Mouse (Mus musculus) cerebellum, adult 2 months (tissue): ENCODE data around the gene Parp9. TPM values are rescaled to one million over a fixed set of nuclear protein-coding genes. Genes with fewer than 3 reads are reported as not detected.
"Not testable (repeated sequence)": the region's sequence is repeated elsewhere in the genome, so short reads cannot be mapped to it uniquely, and the experiment has no call there.

Source experiments
- DNase-seq, 2 experiments: peaks; one replicate each; pipeline ENCODE4 v3.0.0; 2021
- H3K27ac ChIP-seq: fragments of 200-500 bp; 2 replicates; pipeline ENCODE4 v1.5.1; 2012; ENCODE audit warnings: low read length, control low read depth, inconsistent platforms; ENCODE audit not compliant: insufficient read depth
- H3K27me3 ChIP-seq: fragments of 200-500 bp; 2 replicates; pipeline ENCODE4 v1.6.1; 2012; ENCODE audit warnings: inconsistent platforms, mild to moderate bottlenecking, low read length, moderate library complexity; ENCODE audit not compliant: control insufficient read depth, insufficient read depth
- H3K4me1 ChIP-seq: fragments of 200-500 bp; 2 replicates; pipeline ENCODE4 v1.6.1; 2011; ENCODE audit warnings: low read length; ENCODE audit not compliant: control insufficient read depth, insufficient read depth
- H3K4me3 ChIP-seq: fragments of 200-500 bp; replicated peaks from 2 replicates; pipeline ENCODE3; 2011; ENCODE audit warnings: mild to moderate bottlenecking, low read depth, low read length, control low read depth; ENCODE audit not compliant: insufficient read depth
- CTCF ChIP-seq: fragments of 200-500 bp; IDR thresholded peaks from 2 replicates; pipeline ENCODE4 v1.5.1; 2011; ENCODE audit warnings: low read depth, mild to moderate bottlenecking, control low read depth, low read length, moderate library complexity, borderline replicate concordance; ENCODE audit not compliant: insufficient read depth
- POLR2A ChIP-seq: fragments of 200-500 bp; IDR thresholded peaks from 2 replicates; pipeline ENCODE4 v1.6.1; 2011; ENCODE audit warnings: low read length, control low read depth, borderline replicate concordance; ENCODE audit not compliant: insufficient read depth
- WGBS: fragments of 180-500 bp; shearing (Covaris S2); methylation state at CpG from one replicate; pipeline ENCODE4 v1.1.7; 2018; 5-methylcytosine and 5-hydroxymethylcytosine counted together
- polyA plus RNA-seq: library from polyadenylated mRNA; depleted of rRNA; stranded (reverse); fragments of >200 nt; gene quantifications from 2 replicates; pipeline ENCODE4 v1.2.3, GENCODE M21; 2012

The Parp9 gene
- polyA plus RNA-seq, 1 experiment, result 2.6 TPM

DNA sequence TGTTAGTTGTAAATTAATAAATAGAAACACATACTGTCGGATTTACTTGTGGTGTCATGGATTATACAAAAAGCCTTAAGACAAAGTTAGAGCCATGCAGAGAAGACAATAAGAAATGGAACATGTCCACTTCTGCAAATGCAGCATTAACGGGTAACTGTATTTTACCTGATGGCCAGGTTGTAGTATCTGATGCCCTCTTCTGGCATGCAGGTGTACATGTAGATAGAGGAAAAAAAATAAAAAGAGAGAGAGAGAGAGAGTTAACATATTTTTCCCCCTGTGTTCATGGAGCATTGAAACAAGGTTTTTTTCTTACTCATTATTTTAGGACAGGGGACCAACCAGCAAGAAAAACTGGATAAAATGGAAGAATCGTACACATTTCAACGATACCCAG lies 29.0 kb downstream of the Parp9 start:
- Histone ChIP-seq H3K4me3 (no peak overlapping the region), H3K27ac (no peak overlapping the region), H3K4me1 (no peaks in the 10 kb centered on the region), H3K27me3 (no peaks in the 10 kb centered on the region; the same call in 1 of the 2 replicates)
- DNase-seq, result no peak
- 86% methylated on average over 4 of the region's 4 CpGs for WGBS
- TF ChIP-seq CTCF, result no peak
- no peak for TF ChIP-seq POLR2A

DNA sequence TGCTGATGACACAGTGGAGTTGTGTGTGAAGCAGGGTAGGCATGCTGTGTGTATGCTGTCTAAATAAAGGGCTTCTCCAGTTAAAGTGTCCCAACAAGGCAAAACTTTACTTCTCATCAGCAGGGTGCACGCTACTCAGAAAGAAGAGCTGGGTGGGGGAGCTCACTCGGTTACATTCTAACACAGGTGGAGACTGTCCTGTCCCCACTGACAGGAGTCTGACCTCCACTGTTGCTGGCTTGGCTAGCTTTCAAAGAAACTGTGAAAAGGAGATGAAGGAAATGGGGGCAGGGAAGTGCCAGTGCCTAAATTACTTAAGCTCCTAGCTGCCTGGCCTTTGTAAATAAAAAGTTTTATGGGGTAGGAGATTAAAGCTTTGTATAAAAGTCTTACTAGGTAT lies 29.9 kb downstream of the Parp9 start:
- no peak for DNase-seq
- no peak overlapping the region for H3K4me3 ChIP-seq
- no peaks in the 10 kb centered on the region for H3K4me1 ChIP-seq
- H3K27me3 ChIP-seq, result no peaks in the 10 kb centered on the region; the same call in 1 of the 2 replicates
- 56% methylated on average over 2 of the region's 2 CpGs for WGBS
- TF ChIP-seq POLR2A (no peak), CTCF (no peak)
- H3K27ac ChIP-seq, result no peak overlapping the region

DNA sequence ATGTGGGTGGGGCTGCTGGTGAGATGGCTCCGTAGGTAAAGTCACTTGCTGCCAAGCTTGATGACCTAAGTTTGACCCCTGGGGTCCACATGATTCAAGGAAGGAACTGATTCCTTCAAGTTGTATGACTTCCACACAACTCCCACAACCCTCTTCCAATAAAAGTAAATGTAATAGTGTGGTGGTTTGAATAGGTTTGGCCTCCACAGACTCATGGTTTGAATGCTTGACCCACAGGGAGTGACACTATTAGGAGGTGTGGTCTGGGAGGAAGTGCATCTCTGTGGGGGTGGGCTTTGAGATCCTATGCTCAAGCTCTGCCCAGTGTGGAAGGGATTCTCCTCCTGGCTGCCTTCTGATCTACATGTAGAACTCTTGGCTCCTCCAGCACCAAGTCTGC lies 35.8 kb downstream of the Parp9 start:
- H3K4me1 ChIP-seq, result no peaks in the 10 kb centered on the region
- no peaks in the 10 kb centered on the region for H3K27me3 ChIP-seq
- no peak for TF ChIP-seq CTCF
- no peak for TF ChIP-seq POLR2A
- no peak overlapping the region for H3K27ac ChIP-seq
- no peak for DNase-seq
- WGBS, result 39% methylated on average over 1 of the region's 1 CpGs
- H3K4me3 ChIP-seq, result no peak overlapping the region

DNA sequence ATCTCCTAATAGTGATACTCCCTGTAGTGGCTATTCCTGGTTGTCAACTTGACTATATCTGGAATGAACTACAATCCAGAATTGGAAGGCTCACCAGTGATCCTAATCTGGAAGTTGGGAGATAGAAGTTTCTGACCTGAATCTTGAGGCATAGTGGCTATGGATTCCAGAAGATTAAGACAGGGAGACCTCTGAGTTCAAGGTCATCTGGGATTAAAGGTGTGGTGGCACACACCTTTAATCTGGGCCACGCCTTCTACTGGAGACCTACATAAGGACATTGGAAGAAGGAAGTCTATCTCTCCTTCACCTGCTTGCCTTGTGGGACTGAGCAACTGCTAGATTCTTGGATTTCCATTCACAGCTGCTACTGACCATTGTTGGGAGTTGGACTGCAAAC lies 40.2 kb downstream of the Parp9 start, which contains the start of gene Kpna1:
Kpna1 (plus strand) TSS at position 301 of the 400 bp plus-strand sequence.
- not testable (repeated sequence) for DNase-seq, H3K27me3 ChIP-seq, H3K27ac ChIP-seq, H3K4me1 ChIP-seq, H3K4me3 ChIP-seq
- 95% methylated on average over 1 of the region's 1 CpGs for WGBS

DNA sequence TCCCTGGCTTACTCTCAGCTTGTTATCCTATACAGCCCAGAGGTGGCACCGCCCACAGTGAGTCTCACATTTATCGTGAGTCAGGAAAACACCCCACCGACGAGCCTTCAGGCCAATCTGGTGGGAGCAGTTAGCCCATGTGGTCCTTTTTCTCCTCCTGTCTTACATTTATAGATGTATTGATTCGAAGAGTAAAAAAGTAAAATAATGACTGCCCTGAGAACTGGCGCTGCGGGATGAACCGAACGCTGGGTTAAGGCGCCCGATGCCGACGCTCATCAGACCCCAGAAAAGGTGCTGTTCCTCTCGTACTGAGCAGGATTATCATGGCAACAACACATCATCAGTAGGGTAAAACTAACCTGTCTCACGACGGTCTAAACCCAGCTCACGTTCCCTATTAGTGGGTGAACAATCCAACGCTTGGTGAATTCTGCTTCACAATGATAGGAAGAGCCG lies 43.1 kb downstream of the Parp9 start:
- Histone ChIP-seq H3K4me3 (no peak overlapping the region), H3K27ac (no peak overlapping the region), H3K27me3 (0 out of 2 replicates have a peak, but pooled peaks cover 2% of the 10 kb centered on the region), H3K4me1 (no peaks in the 10 kb centered on the region; the same call in 1 of the 2 replicates)
- TF ChIP-seq CTCF (no peak), POLR2A (no peak)
- WGBS, result 58% methylated on average over 19 of the region's 19 CpGs
- DNase-seq, result peak; percentile 99 to 100

DNA sequence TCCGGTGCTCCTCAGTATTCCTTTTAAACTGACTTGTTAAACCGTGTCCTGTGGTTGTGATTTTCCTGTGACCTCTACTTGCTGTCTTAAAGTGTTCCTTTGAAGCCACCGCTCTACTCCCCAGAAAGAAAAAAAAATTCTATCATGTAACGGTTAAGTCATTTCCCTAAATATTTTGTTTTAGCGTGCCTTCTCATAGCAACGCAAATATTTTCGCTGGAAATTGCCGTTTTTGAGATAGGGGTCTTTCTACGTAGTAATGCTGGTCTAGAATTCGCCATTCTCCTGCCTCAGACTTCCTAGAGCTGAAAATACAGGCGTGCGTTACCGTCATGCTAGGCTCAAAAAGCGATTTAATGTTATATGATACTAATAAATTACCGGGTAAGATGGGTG lies 44.2 kb downstream of the Parp9 start:
- Histone ChIP-seq H3K27me3 (0 out of 2 replicates have a peak, but pooled peaks cover 2% of the 10 kb centered on the region), H3K4me1 (no peaks in the 10 kb centered on the region; the same call in 1 of the 2 replicates), H3K4me3 (peak overlapping the region; percentile 66), H3K27ac (no peak overlapping the region; the same call in 1 of the 2 replicates)
- 2% methylated on average over 15 of the region's 15 CpGs for WGBS
- DNase-seq, result no peak
- TF ChIP-seq CTCF, result no peak
- TF ChIP-seq POLR2A, result no peak

DNA sequence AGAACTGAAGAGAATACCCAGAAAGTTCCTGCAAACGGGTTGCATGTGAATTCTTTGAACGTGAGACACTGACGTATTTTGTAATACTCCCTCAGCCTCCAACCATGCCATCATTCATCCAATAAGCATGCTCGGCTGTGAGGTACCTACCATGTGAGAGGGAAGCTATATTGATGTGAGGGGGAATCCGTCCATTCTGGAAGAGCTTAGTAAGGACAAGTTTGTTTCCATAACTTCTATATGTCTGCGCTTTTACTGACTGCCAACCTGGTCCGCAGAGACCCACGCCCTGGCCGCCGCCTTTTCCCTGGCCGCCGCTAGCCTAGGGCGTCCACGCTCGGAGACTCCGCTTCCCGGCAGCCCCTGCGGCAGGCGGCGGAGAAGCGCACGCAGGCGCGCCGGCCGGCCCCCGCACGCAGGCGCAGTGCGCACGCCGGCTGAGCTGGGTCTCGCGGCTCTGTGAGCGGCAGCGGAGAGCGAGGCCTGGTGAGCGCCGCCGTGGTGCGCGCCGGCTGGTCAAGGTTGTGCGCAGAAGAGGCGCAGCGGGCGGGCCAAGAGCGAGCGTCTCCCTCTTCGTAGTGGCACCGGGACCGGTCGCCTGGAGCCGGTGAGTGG lies 44.7 kb downstream of the Parp9 start:
- Histone ChIP-seq H3K27me3 (0 out of 2 replicates have a peak, but pooled peaks cover 2% of the 10 kb centered on the region), H3K4me1 (peaks cover 3% of the 10 kb centered on the region; the same call in 1 of the 2 replicates), H3K4me3 (peak overlapping the region; percentile 66), H3K27ac (peak overlapping the region; percentile 83)
- peak; percentile 93 to 94 for DNase-seq
- no peak for TF ChIP-seq CTCF
- TF ChIP-seq POLR2A, result peak; percentile 85
- under 1% methylated on average over 54 of the region's 54 CpGs for WGBS

DNA sequence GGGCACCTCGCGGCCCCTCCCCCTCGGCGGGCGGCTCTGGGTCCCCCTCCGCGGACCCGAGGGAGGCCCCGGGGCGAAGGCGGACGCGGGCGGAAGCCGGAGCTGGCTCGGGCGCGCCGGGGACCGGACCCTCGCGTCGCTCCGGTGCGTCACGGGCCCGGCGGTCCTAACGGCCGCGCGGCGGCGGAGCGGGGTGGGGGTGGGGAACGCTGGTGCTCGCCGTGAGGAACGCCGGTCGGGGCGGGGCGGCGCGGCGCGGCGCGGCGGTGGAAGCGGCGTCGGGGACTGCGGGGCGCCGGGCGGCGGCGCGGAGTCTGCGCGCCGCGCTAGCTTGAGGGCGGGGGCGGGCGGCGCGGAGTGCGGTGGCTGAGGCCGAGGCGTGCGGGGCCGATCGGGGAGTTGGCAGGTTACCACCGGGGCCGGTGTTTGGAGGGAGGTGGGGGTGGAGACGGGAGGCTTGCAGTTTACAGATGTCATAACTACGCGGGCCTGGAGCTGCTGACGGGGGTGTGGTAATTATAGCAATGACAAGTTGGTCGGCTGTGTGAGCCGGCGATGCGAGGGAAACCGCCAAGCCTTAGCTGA lies 45.3 kb downstream of the Parp9 start:
- H3K27ac ChIP-seq, result peak overlapping the region; percentile 83
- TF ChIP-seq POLR2A, result no peak
- TF ChIP-seq CTCF, result no peak
- under 1% methylated on average over 83 of the region's 86 CpGs for WGBS
- H3K4me3 ChIP-seq, result peak overlapping the region; percentile 71
- peak; percentile 76 to 80 for DNase-seq
- H3K4me1 ChIP-seq, result peaks cover 3% of the 10 kb centered on the region; the same call in 1 of the 2 replicates
- H3K27me3 ChIP-seq, result 0 out of 2 replicates have a peak, but pooled peaks cover 2% of the 10 kb centered on the region

DNA sequence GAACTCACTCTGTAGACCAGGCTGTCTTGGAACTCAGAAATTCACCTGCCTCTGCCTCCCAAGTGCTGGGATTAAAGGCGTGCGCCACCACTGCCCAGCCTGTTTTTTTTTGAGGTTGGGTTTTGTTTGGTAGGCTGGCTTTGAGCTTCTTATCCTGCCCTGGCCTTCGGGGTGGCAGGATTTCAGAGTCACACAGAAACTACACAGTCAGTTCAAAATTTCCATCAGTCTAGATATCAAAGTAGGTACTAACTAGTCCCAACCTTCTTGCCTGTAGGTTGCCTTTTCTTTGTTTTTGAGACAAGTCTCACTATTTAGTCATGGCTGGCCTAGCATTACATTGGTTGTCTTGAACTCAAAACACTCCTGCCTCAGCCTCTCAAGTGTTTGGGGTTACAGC lies 46.2 kb downstream of the Parp9 start:
- 0 out of 2 replicates have a peak, but pooled peaks cover 2% of the 10 kb centered on the region for H3K27me3 ChIP-seq
- no peak overlapping the region for H3K27ac ChIP-seq
- no peak for DNase-seq
- peak overlapping the region; percentile 1 for H3K4me3 ChIP-seq
- peaks cover 3% of the 10 kb centered on the region; the same call in 1 of the 2 replicates for H3K4me1 ChIP-seq
- TF ChIP-seq POLR2A (no peak), CTCF (no peak)
- WGBS, result 28% methylated on average over 3 of the region's 3 CpGs
